Mouse (Mus musculus): Measurements from ENCODE around the gene Tpbgl. TPM values are rescaled to one million over a fixed set of nuclear protein-coding genes. Genes with fewer than 3 reads are reported as not detected.
A peak's percentile ranks its signal among the peaks of the same experiment; 100 is the strongest.

Gene Tpbgl
- polyA plus RNA-seq, 1 experiment, result 5.5 TPM

- WGBS, result 53% methylated on average over 3 of the region's 3 CpGs
- H3K4me1 ChIP-seq (ENCODE audit: control insufficient read depth, insufficient read depth, insufficient read length), result no peaks in the 10 kb centered on the region
- H3K27me3 ChIP-seq (ENCODE audit: control insufficient read depth, insufficient read depth, low read length), result no peaks in the 10 kb centered on the region; the same call in 1 of the 2 replicates
- no peak overlapping the region for H3K4me3 ChIP-seq (ENCODE audit: extremely low read depth, insufficient read depth, insufficient read length)
- TF ChIP-seq CTCF (IDR thresholded peaks at IDR 0.05; ENCODE audit: extremely low read depth, insufficient read depth, insufficient read length, insufficient replicate concordance), result no peak
- TF ChIP-seq POLR2A (IDR thresholded peaks at IDR 0.05; ENCODE audit: low read depth, low read length), result no peak
- no peak for DNase-seq (ENCODE audit: low read depth in 1 of 2, low spot score in 2 of 2)
- no peak overlapping the region for H3K27ac ChIP-seq (ENCODE audit: insufficient read depth, low read length)
- no peaks in the 10 kb centered on the region for H3K36me3 ChIP-seq (ENCODE audit: control insufficient read depth, insufficient read depth, low read length)
Observed at GRCm38 (mm10) chr7:99642078-99642477, 15.2 kb upstream of the Tpbgl start.

GRCm38 (mm10) chr7:99641245-99641644 lies 14.3 kb upstream of the Tpbgl start:
- no peaks in the 10 kb centered on the region for H3K4me1 ChIP-seq (ENCODE audit: control insufficient read depth, insufficient read depth, insufficient read length)
- no peaks in the 10 kb centered on the region; the same call in 1 of the 2 replicates for H3K27me3 ChIP-seq (ENCODE audit: control insufficient read depth, insufficient read depth, low read length)
- WGBS, result 53% methylated on average over 4 of the region's 4 CpGs
- no peak for TF ChIP-seq POLR2A (IDR thresholded peaks at IDR 0.05; ENCODE audit: low read depth, low read length)
- no peak for TF ChIP-seq CTCF (IDR thresholded peaks at IDR 0.05; ENCODE audit: extremely low read depth, insufficient read depth, insufficient read length, insufficient replicate concordance)
- H3K36me3 ChIP-seq (ENCODE audit: control insufficient read depth, insufficient read depth, low read length), result no peaks in the 10 kb centered on the region
- DNase-seq (ENCODE audit: low read depth in 1 of 2, low spot score in 2 of 2), result no peak
- H3K4me3 ChIP-seq (ENCODE audit: extremely low read depth, insufficient read depth, insufficient read length), result no peak overlapping the region
- no peak overlapping the region for H3K27ac ChIP-seq (ENCODE audit: insufficient read depth, low read length)

- Histone ChIP-seq H3K36me3 (ENCODE audit: control insufficient read depth, insufficient read depth, low read length) (no peaks in the 10 kb centered on the region), H3K27me3 (ENCODE audit: control insufficient read depth, insufficient read depth, low read length) (no peaks in the 10 kb centered on the region), H3K4me1 (ENCODE audit: control insufficient read depth, insufficient read depth, insufficient read length) (no peaks in the 10 kb centered on the region), H3K27ac (ENCODE audit: insufficient read depth, low read length) (no peak overlapping the region), H3K4me3 (ENCODE audit: extremely low read depth, insufficient read depth, insufficient read length) (no peak overlapping the region)
- TF ChIP-seq CTCF (IDR thresholded peaks at IDR 0.05; ENCODE audit: extremely low read depth, insufficient read depth, insufficient read length, insufficient replicate concordance) (no peak), POLR2A (IDR thresholded peaks at IDR 0.05; ENCODE audit: low read depth, low read length) (no peak)
- 74% methylated on average over 8 of the region's 8 CpGs for WGBS
- DNase-seq (ENCODE audit: low read depth in 1 of 2, low spot score in 2 of 2), result no peak
Observed at GRCm38 (mm10) chr7:99633966-99634665, 7.2 kb upstream of the Tpbgl start.

- Histone ChIP-seq H3K4me1 (ENCODE audit: control insufficient read depth, insufficient read depth, insufficient read length) (no peaks in the 10 kb centered on the region), H3K36me3 (ENCODE audit: control insufficient read depth, insufficient read depth, low read length) (no peaks in the 10 kb centered on the region), H3K27ac (ENCODE audit: insufficient read depth, low read length) (no peak overlapping the region), H3K27me3 (ENCODE audit: control insufficient read depth, insufficient read depth, low read length) (no peaks in the 10 kb centered on the region; the same call in 1 of the 2 replicates), H3K4me3 (ENCODE audit: extremely low read depth, insufficient read depth, insufficient read length) (no peak overlapping the region)
- TF ChIP-seq POLR2A (IDR thresholded peaks at IDR 0.05; ENCODE audit: low read depth, low read length) (no peak), CTCF (IDR thresholded peaks at IDR 0.05; ENCODE audit: extremely low read depth, insufficient read depth, insufficient read length, insufficient replicate concordance) (no peak)
- WGBS, result 22% methylated on average over 6 of the region's 6 CpGs
- no peak for DNase-seq (ENCODE audit: low read depth in 1 of 2, low spot score in 2 of 2)
Observed at GRCm38 (mm10) chr7:99632286-99632685, 5.4 kb upstream of the Tpbgl start.

GRCm38 (mm10) chr7:99627366-99627765 lies 463 bp upstream of the Tpbgl start:
- DNase-seq (ENCODE audit: low read depth in 1 of 2, low spot score in 2 of 2), result no peak
- no peaks in the 10 kb centered on the region for H3K36me3 ChIP-seq (ENCODE audit: control insufficient read depth, insufficient read depth, low read length)
- no peak overlapping the region for H3K27ac ChIP-seq (ENCODE audit: insufficient read depth, low read length)
- WGBS, result 21% methylated on average over 7 of the region's 7 CpGs
- TF ChIP-seq POLR2A (IDR thresholded peaks at IDR 0.05; ENCODE audit: low read depth, low read length) (no peak), CTCF (IDR thresholded peaks at IDR 0.05; ENCODE audit: extremely low read depth, insufficient read depth, insufficient read length, insufficient replicate concordance) (no peak)
- peaks cover 17% of the 10 kb centered on the region for H3K27me3 ChIP-seq (ENCODE audit: control insufficient read depth, insufficient read depth, low read length)
- H3K4me1 ChIP-seq (ENCODE audit: control insufficient read depth, insufficient read depth, insufficient read length), result peaks cover 13% of the 10 kb centered on the region; the same call in 1 of the 2 replicates
- H3K4me3 ChIP-seq (ENCODE audit: extremely low read depth, insufficient read depth, insufficient read length), result no peak overlapping the region

GRCm38 (mm10) chr7:99625722-99626375 lies 1.1 kb downstream of the Tpbgl start:
- no peaks in the 10 kb centered on the region for H3K36me3 ChIP-seq (ENCODE audit: control insufficient read depth, insufficient read depth, low read length)
- H3K4me1 ChIP-seq (ENCODE audit: control insufficient read depth, insufficient read depth, insufficient read length), result peaks cover 13% of the 10 kb centered on the region; the same call in 1 of the 2 replicates
- 2% methylated on average over 81 of the region's 81 CpGs for WGBS
- peak overlapping the region; percentile 44; the same call in 1 of the 2 replicates for H3K4me3 ChIP-seq (ENCODE audit: extremely low read depth, insufficient read depth, insufficient read length)
- peak; percentile 23 to 71 for DNase-seq (ENCODE audit: low read depth in 1 of 2, low spot score in 2 of 2)
- TF ChIP-seq CTCF (IDR thresholded peaks at IDR 0.05; ENCODE audit: extremely low read depth, insufficient read depth, insufficient read length, insufficient replicate concordance), result peak; percentile 81
- no peak for TF ChIP-seq POLR2A (IDR thresholded peaks at IDR 0.05; ENCODE audit: low read depth, low read length)
- H3K27ac ChIP-seq (ENCODE audit: insufficient read depth, low read length), result no peak overlapping the region
- H3K27me3 ChIP-seq (ENCODE audit: control insufficient read depth, insufficient read depth, low read length), result peaks cover 17% of the 10 kb centered on the region

GRCm38 (mm10) chr7:99618860-99619259 lies 8.0 kb downstream of the Tpbgl start:
- Histone ChIP-seq H3K36me3 (ENCODE audit: control insufficient read depth, insufficient read depth, low read length) (no peaks in the 10 kb centered on the region), H3K27me3 (ENCODE audit: control insufficient read depth, insufficient read depth, low read length) (no peaks in the 10 kb centered on the region), H3K4me3 (ENCODE audit: extremely low read depth, insufficient read depth, insufficient read length) (no peak overlapping the region), H3K4me1 (ENCODE audit: control insufficient read depth, insufficient read depth, insufficient read length) (no peaks in the 10 kb centered on the region), H3K27ac (ENCODE audit: insufficient read depth, low read length) (no peak overlapping the region)
- DNase-seq (ENCODE audit: low read depth in 1 of 2, low spot score in 2 of 2), result peak in 1 of 2 experiments; percentile 25
- 4% methylated on average over 3 of the region's 3 CpGs for WGBS
- TF ChIP-seq POLR2A (IDR thresholded peaks at IDR 0.05; ENCODE audit: low read depth, low read length), result no peak
- TF ChIP-seq CTCF (IDR thresholded peaks at IDR 0.05; ENCODE audit: extremely low read depth, insufficient read depth, insufficient read length, insufficient replicate concordance), result peak; percentile 35; the same call in 1 of the 2 replicates
